In the genomic region with DNA sequence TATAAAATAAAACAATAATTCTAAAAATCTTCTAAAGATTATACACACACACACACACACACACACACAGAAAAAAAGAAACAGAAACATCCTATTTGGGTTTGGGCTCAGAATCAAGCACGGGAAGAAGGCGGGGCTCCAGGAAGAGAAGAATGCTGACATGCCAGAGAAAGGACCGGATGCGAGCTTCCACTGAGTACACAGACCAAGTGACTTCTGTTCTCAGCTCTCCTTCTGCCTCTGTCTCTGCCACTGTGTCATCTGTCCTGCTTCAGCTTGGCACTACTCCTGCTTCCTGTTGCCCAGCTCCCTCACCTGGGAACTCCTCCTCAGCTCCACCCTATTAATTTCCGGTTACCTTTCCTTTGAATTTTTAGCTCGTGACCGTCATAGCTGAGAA, we compare ENCODE assay signal across 8 mouse cellular contexts. TPM values are rescaled to one million over a fixed set of nuclear protein-coding genes. Genes with fewer than 3 reads are reported as not detected.
A peak's percentile ranks its signal among the peaks of the same experiment; 100 is the strongest.
DNase-seq lines count a peak whose midpoint lies in the region; ATAC-seq lines count a peak whose summit lies in the region.

No protein-coding gene starts in this region.

- peaks cover 16% of the 10 kb centered on the region for H3K4me1 ChIP-seq in limb, embryonic 12.5 days (replicated peaks)
- H3K4me1 ChIP-seq in limb, embryonic 10.5 days = peaks cover 21% of the 10 kb centered on the region
- H3K4me1 ChIP-seq in hindbrain, embryonic 13.5 days (replicated peaks) = peaks cover 39% of the 10 kb centered on the region
- H3K4me1 ChIP-seq in liver, embryonic 12.5 days = peaks cover 26% of the 10 kb centered on the region

- no peak for ATAC-seq in limb, embryonic 12.5 days (ENCODE audit: insufficient number of reproducible peaks, insufficient read depth, low FRiP score, low TSS enrichment, low read depth)
- peak; percentile 45; the same call in 1 of the 2 replicates for ATAC-seq in common myeloid progenitor, adult 5-6 weeks (replicated peaks; ENCODE audit: low read depth, poor library complexity, severe bottlenecking)
- ATAC-seq in hindbrain, embryonic 13.5 days (ENCODE audit: low FRiP score) = no peak
- ATAC-seq in liver, embryonic 12.5 days = no peak
- ATAC-seq in cerebellum, adult (ENCODE audit: insufficient number of reproducible peaks, low FRiP score, low TSS enrichment) = no peak

- H3K36me3 ChIP-seq in limb, embryonic 12.5 days = no peaks in the 10 kb centered on the region
- H3K36me3 ChIP-seq in limb, embryonic 10.5 days = no peaks in the 10 kb centered on the region
- no peaks in the 10 kb centered on the region for H3K36me3 ChIP-seq in hindbrain, embryonic 13.5 days
- H3K36me3 ChIP-seq in liver, embryonic 12.5 days = no peaks in the 10 kb centered on the region

- DNase-seq in limb, embryonic 10.5 days (ENCODE audit: low spot score) = no peak
- DNase-seq in thymus, postnatal 14 days = peak; percentile 50
- DNase-seq in frontal cortex, postnatal 14 days (ENCODE audit: low spot score in 2 of 2) = no peak

- no peaks in the 10 kb centered on the region for H3K9me3 ChIP-seq in limb, embryonic 12.5 days
- no peaks in the 10 kb centered on the region for H3K9me3 ChIP-seq in limb, embryonic 10.5 days (replicated peaks)
- H3K9me3 ChIP-seq in hindbrain, embryonic 13.5 days = no peaks in the 10 kb centered on the region
- no peaks in the 10 kb centered on the region for H3K9me3 ChIP-seq in liver, embryonic 12.5 days (replicated peaks)

- H3K27me3 ChIP-seq in limb, embryonic 12.5 days = no peaks in the 10 kb centered on the region
- no peaks in the 10 kb centered on the region for H3K27me3 ChIP-seq in limb, embryonic 10.5 days (ENCODE audit: low read depth, poor library complexity, severe bottlenecking)
- no peaks in the 10 kb centered on the region for H3K27me3 ChIP-seq in hindbrain, embryonic 13.5 days
- no peaks in the 10 kb centered on the region for H3K27me3 ChIP-seq in liver, embryonic 12.5 days (replicated peaks)

- H3K27ac ChIP-seq in limb, embryonic 12.5 days = peak overlapping the region; percentile 0; the same call in 1 of the 2 replicates
- H3K27ac ChIP-seq in limb, embryonic 10.5 days = no peak overlapping the region
- H3K27ac ChIP-seq in hindbrain, embryonic 13.5 days = 0 out of 2 replicates have a peak overlapping the region, but pooled peaks have one; percentile 26
- H3K27ac ChIP-seq in liver, embryonic 12.5 days = peak overlapping the region; percentile 60

- no peak overlapping the region for H3K4me3 ChIP-seq in limb, embryonic 12.5 days (replicated peaks)
- H3K4me3 ChIP-seq in limb, embryonic 10.5 days = no peak overlapping the region
- H3K4me3 ChIP-seq in hindbrain, embryonic 13.5 days = no peak overlapping the region
- no peak overlapping the region for H3K4me3 ChIP-seq in liver, embryonic 12.5 days

- H3K9ac ChIP-seq in limb, embryonic 12.5 days (replicated peaks) = no peak overlapping the region
- H3K9ac ChIP-seq in hindbrain, embryonic 13.5 days = no peak overlapping the region
- H3K9ac ChIP-seq in liver, embryonic 12.5 days = no peak overlapping the region

- no peak overlapping the region for H3K4me2 ChIP-seq in limb, embryonic 12.5 days
- H3K4me2 ChIP-seq in hindbrain, embryonic 13.5 days = no peak overlapping the region
- H3K4me2 ChIP-seq in liver, embryonic 12.5 days = no peak overlapping the region

- 57% methylated on average over 7 of the region's 7 CpGs for WGBS in limb, embryonic 12.5 days
- 71% methylated on average over 7 of the region's 7 CpGs for WGBS in limb, embryonic 10.5 days
- WGBS in hindbrain, embryonic 13.5 days = 72% methylated on average over 7 of the region's 7 CpGs
- 26% methylated on average over 7 of the region's 7 CpGs for WGBS in liver, embryonic 12.5 days (ENCODE audit: insufficient replicate concordance)

RNA-seq across cellular contexts. Expression of a gene that starts 12.5 kb away (rescaled TPM):
- 18.8 and 20.0 TPM in 2 replicates for polyA plus RNA-seq in limb, embryonic 12.5 days (2016; fragmentation: Nextera tagmentation; extraction: Ambion mirVana)
- polyA plus RNA-seq in limb, embryonic 10.5 days (2016; fragmentation: Nextera tagmentation; extraction: Ambion mirVana) = 10.9 and 12.9 TPM in 2 replicates
- 7.4 and 9.1 TPM in 2 replicates for total RNA-seq in common myeloid progenitor, adult 5-6 weeks (2017)
- polyA plus RNA-seq in hindbrain, embryonic 13.5 days (2015; fragmentation: Nextera tagmentation; extraction: Ambion mirVana) = 180 and 193 TPM in 2 replicates
- polyA plus RNA-seq in liver, embryonic 12.5 days (2016; fragmentation: Nextera tagmentation; extraction: Ambion mirVana) = 5.8 and 5.9 TPM in 2 replicates

RNA-seq across cellular contexts. Expression of a gene that starts 41.4 kb away (rescaled TPM):
- polyA plus RNA-seq in limb, embryonic 12.5 days (2016; fragmentation: Nextera tagmentation; extraction: Ambion mirVana) = 48.0 and 48.1 TPM in 2 replicates
- polyA plus RNA-seq in limb, embryonic 10.5 days (2016; fragmentation: Nextera tagmentation; extraction: Ambion mirVana) = 40.9 and 47.9 TPM in 2 replicates
- 13.1 TPM in 2 replicates for total RNA-seq in common myeloid progenitor, adult 5-6 weeks (2017)
- polyA plus RNA-seq in hindbrain, embryonic 13.5 days (2015; fragmentation: Nextera tagmentation; extraction: Ambion mirVana) = 31.6 and 32.4 TPM in 2 replicates
- polyA plus RNA-seq in liver, embryonic 12.5 days (2016; fragmentation: Nextera tagmentation; extraction: Ambion mirVana) = 11.9 and 12.4 TPM in 2 replicates

RNA-seq across cellular contexts. Expression of a gene that starts 50.3 kb away (rescaled TPM):
- polyA plus RNA-seq in limb, embryonic 12.5 days (2016; fragmentation: Nextera tagmentation; extraction: Ambion mirVana) = 0.35 and 1.2 TPM in 2 replicates
- 0.26 and 1.3 TPM in 2 replicates for polyA plus RNA-seq in limb, embryonic 10.5 days (2016; fragmentation: Nextera tagmentation; extraction: Ambion mirVana)
- not detected in 2 replicates for total RNA-seq in common myeloid progenitor, adult 5-6 weeks (2017)
- polyA plus RNA-seq in hindbrain, embryonic 13.5 days (2015; fragmentation: Nextera tagmentation; extraction: Ambion mirVana) = 1.0 and 1.5 TPM in 2 replicates
- polyA plus RNA-seq in liver, embryonic 12.5 days (2016; fragmentation: Nextera tagmentation; extraction: Ambion mirVana) = 0.44 and 0.54 TPM in 2 replicates

RNA-seq across cellular contexts. Expression of a gene that starts 58.9 kb away (rescaled TPM):
- 3.8 and 4.2 TPM in 2 replicates for polyA plus RNA-seq in limb, embryonic 12.5 days (2016; fragmentation: Nextera tagmentation; extraction: Ambion mirVana)
- polyA plus RNA-seq in limb, embryonic 10.5 days (2016; fragmentation: Nextera tagmentation; extraction: Ambion mirVana) = 5.3 and 5.6 TPM in 2 replicates
- total RNA-seq in common myeloid progenitor, adult 5-6 weeks (2017) = 1.3 and 4.0 TPM in 2 replicates
- 4.5 and 5.1 TPM in 2 replicates for polyA plus RNA-seq in hindbrain, embryonic 13.5 days (2015; fragmentation: Nextera tagmentation; extraction: Ambion mirVana)
- 3.3 and 3.5 TPM in 2 replicates for polyA plus RNA-seq in liver, embryonic 12.5 days (2016; fragmentation: Nextera tagmentation; extraction: Ambion mirVana)

RNA-seq across cellular contexts. Expression of a gene that starts 59.1 kb away (rescaled TPM):
- 0.28 and 0.35 TPM in 2 replicates for polyA plus RNA-seq in limb, embryonic 12.5 days (2016; fragmentation: Nextera tagmentation; extraction: Ambion mirVana)
- polyA plus RNA-seq in limb, embryonic 10.5 days (2016; fragmentation: Nextera tagmentation; extraction: Ambion mirVana) = 0.23 and 0.38 TPM in 2 replicates
- not detected in 2 replicates for total RNA-seq in common myeloid progenitor, adult 5-6 weeks (2017)
- polyA plus RNA-seq in hindbrain, embryonic 13.5 days (2015; fragmentation: Nextera tagmentation; extraction: Ambion mirVana) = 0.56 and 1.8 TPM in 2 replicates
- 0.12 and 0.26 TPM in 2 replicates for polyA plus RNA-seq in liver, embryonic 12.5 days (2016; fragmentation: Nextera tagmentation; extraction: Ambion mirVana)
